In the genomic region with DNA sequence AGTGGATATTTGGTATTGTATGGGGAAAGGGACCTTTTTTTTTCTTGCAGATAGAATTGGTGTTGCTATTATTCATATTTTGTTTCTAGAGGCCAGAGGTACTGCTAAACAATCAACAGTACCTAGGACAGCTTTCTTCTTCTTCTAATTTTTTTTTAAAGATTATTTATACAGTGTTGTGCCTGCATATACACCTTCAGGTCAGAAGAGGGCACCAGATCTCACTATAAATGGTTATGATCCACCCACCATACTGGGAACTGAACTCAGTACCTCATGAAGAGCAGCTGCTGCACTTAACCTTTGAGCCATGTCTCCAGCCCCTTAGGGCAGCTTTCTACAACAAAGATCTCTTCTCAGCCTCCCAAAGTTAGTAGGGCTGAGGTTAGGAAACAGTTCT, we compare ENCODE assay signal across 10 mouse cellular contexts. TPM values are rescaled to one million over a fixed set of nuclear protein-coding genes. Genes with fewer than 3 reads are reported as not detected.
DNase-seq lines count a peak whose midpoint lies in the region; ATAC-seq and TF ChIP-seq lines count a peak whose summit lies in the region.
"Had no signal": no experiment of that assay in that cellular context is flagged by ENCODE, and none has a peak within 500 bp of the region (broad histone marks: within the 10 kb centered on the region; RNA-seq: fewer than 3 reads in every experiment).

No protein-coding gene starts in this region.

- intact Hi-C loops in gastrocnemius, adult 2 months (cut with DNase I), result no loop called here
- intact Hi-C loops in gastrocnemius, postnatal 14 days (cut with DNase I; ENCODE audit: low total_unique reads), result no loop called here

- H3K27me3 ChIP-seq in thymus, adult 2 months (ENCODE audit: control insufficient read depth, insufficient read depth, low read length), result no peaks in the 10 kb centered on the region
- no peaks in the 10 kb centered on the region for H3K27me3 ChIP-seq in forebrain, embryonic 10.5 days (ENCODE audit: poor library complexity, severe bottlenecking)
- H3K27me3 ChIP-seq: kidney, embryonic 15.5 days had no signal

- H3K36me3 ChIP-seq in thymus, adult 2 months (ENCODE audit: control insufficient read depth, insufficient read depth, low read length), result no peaks in the 10 kb centered on the region
- peaks cover 15% of the 10 kb centered on the region for H3K36me3 ChIP-seq in forebrain, embryonic 10.5 days (replicated peaks)
- H3K36me3 ChIP-seq: kidney, embryonic 15.5 days had no signal

- peak; percentile 53 for TF ChIP-seq CTCF in gastrocnemius, adult 2 months (IDR thresholded peaks at IDR 0.05)
- TF ChIP-seq CTCF in thymus, adult 2 months (IDR thresholded peaks at IDR 0.05; ENCODE audit: borderline replicate concordance, control insufficient read depth, extremely low read depth, insufficient read depth, low read length, poor library complexity), result no peak

- H3K4me3 ChIP-seq in gastrocnemius, adult 2 months, result no peak overlapping the region
- no peak overlapping the region for H3K4me3 ChIP-seq in thymus, adult 2 months (ENCODE audit: control insufficient read depth, insufficient read depth, low read length)
- no peak overlapping the region for H3K4me3 ChIP-seq in forebrain, embryonic 10.5 days
- H3K4me3 ChIP-seq: kidney, embryonic 15.5 days had no signal

- no peak for DNase-seq in gastrocnemius, adult 2 months
- DNase-seq in gastrocnemius, postnatal 14 days, result no peak
- peak; percentile 16 for DNase-seq in thymus, postnatal 14 days
- no peak for DNase-seq in thymus, adult 2 months
- no peak for DNase-seq in urinary bladder, postnatal 14 days (ENCODE audit: low spot score)
- DNase-seq in right cerebral cortex, postnatal 25 days, result no peak
- no peak for DNase-seq in forebrain, embryonic 10.5 days (ENCODE audit: extremely low spot score, low spot score)
- DNase-seq: left cerebral cortex, postnatal 4 days had no signal

- no peak for TF ChIP-seq POLR2A in thymus, adult 2 months (IDR thresholded peaks at IDR 0.05; ENCODE audit: control insufficient read depth, extremely low read depth, insufficient read depth, low read length, poor library complexity)

- H3K9me3 ChIP-seq in forebrain, embryonic 10.5 days, result no peaks in the 10 kb centered on the region
- H3K9me3 ChIP-seq: kidney, embryonic 15.5 days had no signal

- peak; percentile 78 for ATAC-seq in erythroid progenitor cell, adult 5-6 weeks (replicated peaks; ENCODE audit: low FRiP score, poor library complexity, severe bottlenecking)

- H3K4me1 ChIP-seq in thymus, adult 2 months (replicated peaks; ENCODE audit: control insufficient read depth, insufficient read depth, low read length), result no peaks in the 10 kb centered on the region
- no peaks in the 10 kb centered on the region for H3K4me1 ChIP-seq in forebrain, embryonic 10.5 days

- H3K27ac ChIP-seq in gastrocnemius, adult 2 months, result no peak overlapping the region
- H3K27ac ChIP-seq in thymus, adult 2 months (ENCODE audit: control insufficient read depth, insufficient read depth, low read length), result no peak overlapping the region
- no peak overlapping the region for H3K27ac ChIP-seq in forebrain, embryonic 10.5 days
- H3K27ac ChIP-seq: kidney, embryonic 15.5 days had no signal

RNA-seq across cellular contexts. Expression of a gene that starts 20.4 kb away (rescaled TPM):
- 10 to 100 TPM; 50.2 to 53.9 TPM for total RNA-seq in gastrocnemius, adult 2 months (2021)
- 10 to 100 TPM; 41.5 to 43.2 TPM for total RNA-seq in gastrocnemius, postnatal 14 days (2021)
- 69.8 and 77.6 TPM in 2 replicates for polyA plus RNA-seq in thymus, adult 2 months (2012; rRNA removed)
- total RNA-seq in erythroid progenitor cell, adult 5-6 weeks (2015; ENCODE audit: low replicate concordance), result 55.8 and 59.8 TPM in 2 replicates
- 47.2 and 47.7 TPM in 2 replicates for total RNA-seq in erythroid progenitor cell, adult 5-6 weeks (2017; ENCODE audit: low replicate concordance)
- 12.4 and 14.4 TPM in 2 replicates for polyA plus RNA-seq in forebrain, embryonic 10.5 days (2016; fragmentation: Nextera tagmentation; extraction: Ambion mirVana)

RNA-seq across cellular contexts. Expression of a gene that starts 48.4 kb away (rescaled TPM):
- total RNA-seq in gastrocnemius, adult 2 months (2021), result 10 to 100 TPM; 82.2 to 84.2 TPM
- 10 to 100 TPM; 44.8 to 45.3 TPM for total RNA-seq in gastrocnemius, postnatal 14 days (2021)
- polyA plus RNA-seq in thymus, adult 2 months (2012; rRNA removed), result 163 and 182 TPM in 2 replicates
- total RNA-seq in erythroid progenitor cell, adult 5-6 weeks (2015; ENCODE audit: low replicate concordance), result 13.3 and 40.2 TPM in 2 replicates
- total RNA-seq in erythroid progenitor cell, adult 5-6 weeks (2017; ENCODE audit: low replicate concordance), result 3.2 and 13.5 TPM in 2 replicates
- polyA plus RNA-seq in forebrain, embryonic 10.5 days (2016; fragmentation: Nextera tagmentation; extraction: Ambion mirVana), result 7.0 and 7.2 TPM in 2 replicates

RNA-seq across cellular contexts. Expression of a gene that starts 59.4 kb away (rescaled TPM):
- total RNA-seq in gastrocnemius, adult 2 months (2021), result 10 to 100 TPM; 16.8 to 17.3 TPM
- total RNA-seq in gastrocnemius, postnatal 14 days (2021), result 10 to 100 TPM; 13.5 to 14.1 TPM
- polyA plus RNA-seq in thymus, adult 2 months (2012; rRNA removed), result 151 and 161 TPM in 2 replicates
- 10.8 and 14.3 TPM in 2 replicates for total RNA-seq in erythroid progenitor cell, adult 5-6 weeks (2015; ENCODE audit: low replicate concordance)
- total RNA-seq in erythroid progenitor cell, adult 5-6 weeks (2017; ENCODE audit: low replicate concordance), result 5.3 and 16.5 TPM in 2 replicates
- 21.3 and 26.4 TPM in 2 replicates for polyA plus RNA-seq in forebrain, embryonic 10.5 days (2016; fragmentation: Nextera tagmentation; extraction: Ambion mirVana)
